Mouse (Mus musculus): Measurements from ENCODE around the gene Mkln1. TPM values are rescaled to one million over a fixed set of nuclear protein-coding genes. Genes with fewer than 3 reads are reported as not detected.

Gene Mkln1
- total RNA-seq, 2 experiments from 2014 or later: 109 to 112 TPM

Other genes starting within 250 kb of the Mkln1 start
- gene Podxl, start 165.2 kb downstream of the Mkln1 start, total RNA-seq (2021): 10 to 100 TPM; 24.9 to 30.4 TPM